Mouse (Mus musculus) heart, embryonic 16.5 days (tissue): Measurements from ENCODE around the gene Adamts20. TPM values are rescaled to one million over a fixed set of nuclear protein-coding genes. Genes with fewer than 3 reads are reported as not detected.

Experiments used
- ATAC-seq: fragments of 200-750 bp; cut with Nextera tagmentation; replicated peaks from 2 replicates; pipeline ENCODE4 v1.8.0; 2017; ENCODE audit warnings: moderate number of reproducible peaks; ENCODE audit not compliant: insufficient read depth, low FRiP score; ENCODE audit errors: extremely low read depth
- H3K27ac ChIP-seq: fragments of 300-500 bp; sonication (generic); 2 replicates; pipeline ENCODE4 v1.5.1; 2014; ENCODE audit warnings: mild to moderate bottlenecking, low read length, control low read depth, moderate library complexity
- H3K27me3 ChIP-seq: fragments of 300-500 bp; sonication (generic); 2 replicates; pipeline ENCODE4 v1.6.1; 2014; ENCODE audit warnings: low read length, mixed read lengths; ENCODE audit not compliant: control insufficient read depth, insufficient read depth
- H3K36me3 ChIP-seq: fragments of 300-500 bp; sonication (generic); 2 replicates; pipeline ENCODE4 v1.6.1; 2014; ENCODE audit not compliant: control insufficient read depth, insufficient read depth
- H3K4me1 ChIP-seq: fragments of 300-500 bp; sonication (generic); 2 replicates; pipeline ENCODE4 v1.6.1; 2014; ENCODE audit warnings: low read length, mixed read lengths; ENCODE audit not compliant: control insufficient read depth, insufficient read depth
- H3K4me2 ChIP-seq: fragments of 300-500 bp; sonication (generic); 2 replicates; pipeline ENCODE4 v1.6.1; 2014; ENCODE audit warnings: low read depth, mild to moderate bottlenecking, control low read depth, low read length
- H3K4me3 ChIP-seq: fragments of 300-500 bp; sonication (generic); 2 replicates; pipeline ENCODE4 v1.5.1; 2014; ENCODE audit warnings: mild to moderate bottlenecking, control low read depth, low read length
- H3K9ac ChIP-seq: fragments of 300-500 bp; sonication (generic); 2 replicates; pipeline ENCODE4 v1.6.1; 2014; ENCODE audit warnings: low read length, control low read depth
- H3K9me3 ChIP-seq: fragments of 300-500 bp; sonication (generic); replicated peaks from 2 replicates; pipeline ENCODE4 v1.6.1; 2016; ENCODE audit warnings: low read length; ENCODE audit not compliant: control insufficient read depth
- WGBS: fragments of 180-500 bp; shearing (Covaris S2); extraction: QIAGEN DNeasy Blood & Tissue Kit; methylation state at CpG from one replicate; pipeline ENCODE4 v1.1.7; 2014; 5-methylcytosine and 5-hydroxymethylcytosine counted together
- polyA plus RNA-seq: library from polyadenylated mRNA; unstranded; fragments of >200 nt; fragmentation: Nextera tagmentation; extraction: Ambion mirVana; gene quantifications from 2 replicates; pipeline ENCODE4 v1.2.1, GENCODE M21; 2015

Gene Adamts20
- polyA plus RNA-seq, 1 experiment from 2014 or later = 0.76 TPM

GRCm38 (mm10) chr15:94254861-94255516 lies 210.2 kb downstream of the Adamts20 start:
- H3K36me3 ChIP-seq = no peaks in the 10 kb centered on the region
- peaks cover under 1% of the 10 kb centered on the region; the same call in 1 of the 2 replicates for H3K4me1 ChIP-seq
- H3K27me3 ChIP-seq = no peaks in the 10 kb centered on the region
- H3K9me3 ChIP-seq = no peaks in the 10 kb centered on the region
- no peak overlapping the region for H3K4me3 ChIP-seq
- 65% methylated on average over 3 of the region's 3 CpGs for WGBS
- no peak for ATAC-seq
- H3K9ac ChIP-seq = no peak overlapping the region
- no peak overlapping the region for H3K4me2 ChIP-seq
- H3K27ac ChIP-seq = no peak overlapping the region

GRCm38 (mm10) chr15:94254091-94254860 lies 210.9 kb downstream of the Adamts20 start:
- Histone ChIP-seq H3K27me3 (no peaks in the 10 kb centered on the region), H3K27ac (no peak overlapping the region), H3K36me3 (no peaks in the 10 kb centered on the region), H3K4me2 (no peak overlapping the region), H3K9me3 (no peaks in the 10 kb centered on the region), H3K9ac (no peak overlapping the region), H3K4me3 (no peak overlapping the region), H3K4me1 (peaks cover 5% of the 10 kb centered on the region)
- ATAC-seq = no peak
- WGBS = 79% methylated on average over 14 of the region's 14 CpGs

GRCm38 (mm10) chr15:94252962-94253712 lies 212.1 kb downstream of the Adamts20 start:
- no peak for ATAC-seq
- 52% methylated on average over 13 of the region's 13 CpGs for WGBS
- no peak overlapping the region for H3K27ac ChIP-seq
- H3K27me3 ChIP-seq = no peaks in the 10 kb centered on the region
- H3K9me3 ChIP-seq = no peaks in the 10 kb centered on the region
- no peaks in the 10 kb centered on the region for H3K36me3 ChIP-seq
- peaks cover 13% of the 10 kb centered on the region for H3K4me1 ChIP-seq
- H3K4me3 ChIP-seq = no peak overlapping the region
- no peak overlapping the region for H3K9ac ChIP-seq
- no peak overlapping the region for H3K4me2 ChIP-seq

- Histone ChIP-seq H3K4me3 (no peak overlapping the region), H3K27me3 (no peaks in the 10 kb centered on the region), H3K4me1 (peaks cover 18% of the 10 kb centered on the region), H3K4me2 (peak overlapping the region; percentile 49), H3K9me3 (no peaks in the 10 kb centered on the region), H3K36me3 (no peaks in the 10 kb centered on the region), H3K27ac (peak overlapping the region; percentile 64), H3K9ac (no peak overlapping the region)
- peak; percentile 70 for ATAC-seq
- 13% methylated on average over 8 of the region's 8 CpGs for WGBS
Observed at GRCm38 (mm10) chr15:94249766-94250165, 215.5 kb downstream of the Adamts20 start.

- no peaks in the 10 kb centered on the region for H3K36me3 ChIP-seq
- ATAC-seq = 0 out of 2 replicates have a peak, but pooled peaks have one; percentile 24
Observed at GRCm38 (mm10) chr15:94248386-94248785, 216.8 kb downstream of the Adamts20 start.

GRCm38 (mm10) chr15:94246669-94247068 lies 218.5 kb downstream of the Adamts20 start:
- Histone ChIP-seq H3K9me3 (no peaks in the 10 kb centered on the region), H3K9ac (no peak overlapping the region), H3K27ac (0 out of 2 replicates have a peak overlapping the region, but pooled peaks have one; percentile 31), H3K36me3 (no peaks in the 10 kb centered on the region), H3K4me3 (no peak overlapping the region), H3K27me3 (no peaks in the 10 kb centered on the region), H3K4me2 (no peak overlapping the region), H3K4me1 (peaks cover 18% of the 10 kb centered on the region)
- no peak for ATAC-seq
- 65% methylated on average over 5 of the region's 5 CpGs for WGBS

More at GRCm38 (mm10) chr15:94248386-94248785, 216.8 kb downstream of the Adamts20 start:
- Histone ChIP-seq H3K27me3 (no peaks in the 10 kb centered on the region), H3K4me3 (no peak overlapping the region), H3K9me3 (no peaks in the 10 kb centered on the region), H3K4me1 (peaks cover 18% of the 10 kb centered on the region), H3K4me2 (no peak overlapping the region), H3K9ac (no peak overlapping the region), H3K27ac (peak overlapping the region; percentile 53)
- 52% methylated on average over 6 of the region's 6 CpGs for WGBS

GRCm38 (mm10) chr15:94244336-94244735 lies 220.9 kb downstream of the Adamts20 start:
- 62% methylated on average over 2 of the region's 2 CpGs for WGBS
- Histone ChIP-seq H3K36me3 (no peaks in the 10 kb centered on the region), H3K4me2 (no peak overlapping the region), H3K4me1 (peaks cover 13% of the 10 kb centered on the region), H3K27me3 (no peaks in the 10 kb centered on the region), H3K9ac (no peak overlapping the region), H3K9me3 (no peaks in the 10 kb centered on the region), H3K4me3 (no peak overlapping the region), H3K27ac (no peak overlapping the region)
- ATAC-seq = no peak

- no peaks in the 10 kb centered on the region for H3K27me3 ChIP-seq
- H3K4me1 ChIP-seq = peaks cover under 1% of the 10 kb centered on the region; the same call in 1 of the 2 replicates
- WGBS = 91% methylated on average over 1 of the region's 1 CpGs
- ATAC-seq = no peak
- no peak overlapping the region for H3K4me3 ChIP-seq
- no peaks in the 10 kb centered on the region for H3K9me3 ChIP-seq
- no peak overlapping the region for H3K4me2 ChIP-seq
- H3K36me3 ChIP-seq = no peaks in the 10 kb centered on the region
- no peak overlapping the region for H3K27ac ChIP-seq
- H3K9ac ChIP-seq = no peak overlapping the region
Observed at GRCm38 (mm10) chr15:94242133-94242532, 223.1 kb downstream of the Adamts20 start.
